Mouse (Mus musculus) midbrain, postnatal 0 days (tissue): Measurements from ENCODE around the gene Gm6096. TPM values are rescaled to one million over a fixed set of nuclear protein-coding genes. Genes with fewer than 3 reads are reported as not detected.

Source experiments
- ATAC-seq: fragments of 200-750 bp; cut with Nextera tagmentation; 2 replicates; pipeline ENCODE4 v1.8.0; 2017; ENCODE audit warnings: moderate number of reproducible peaks, mild to moderate bottlenecking, moderate TSS enrichment, moderate library complexity; ENCODE audit not compliant: low FRiP score
- DNase-seq: peaks from one replicate; pipeline ENCODE4 v3.0.0-alpha.2; 2015; ENCODE audit warnings: low spot score
- H3K27ac ChIP-seq: fragments of 300-500 bp; sonication (generic); 2 replicates; pipeline ENCODE4 v1.5.1; 2014; ENCODE audit warnings: low read depth, mild to moderate bottlenecking, low read length, mixed read lengths
- H3K27me3 ChIP-seq: fragments of 300-500 bp; sonication (generic); 2 replicates; pipeline ENCODE4 v1.6.1; 2014; ENCODE audit warnings: low read length, control low read depth, mixed read lengths; ENCODE audit not compliant: insufficient read depth
- H3K36me3 ChIP-seq: fragments of 300-500 bp; sonication (generic); 2 replicates; pipeline ENCODE4 v1.6.1; 2014; ENCODE audit warnings: low read length, control low read depth, mixed read lengths; ENCODE audit not compliant: insufficient read depth
- H3K4me1 ChIP-seq: fragments of 300-500 bp; sonication (generic); 2 replicates; pipeline ENCODE4 v1.6.1; 2014; ENCODE audit warnings: mild to moderate bottlenecking, control low read depth, antibody characterized with exemption, low read length, mixed read lengths; ENCODE audit not compliant: insufficient read depth
- H3K4me2 ChIP-seq: fragments of 300-500 bp; sonication (generic); 2 replicates; pipeline ENCODE4 v1.6.1; 2014; ENCODE audit warnings: low read depth, mild to moderate bottlenecking, low read length, mixed read lengths; ENCODE audit not compliant: poor library complexity, severe bottlenecking
- H3K4me3 ChIP-seq: fragments of 300-500 bp; sonication (generic); 2 replicates; pipeline ENCODE4 v1.5.1; 2014; ENCODE audit warnings: low read depth, mild to moderate bottlenecking, low read length, moderate library complexity
- H3K9ac ChIP-seq: fragments of 300-500 bp; sonication (generic); replicated peaks from 2 replicates; pipeline ENCODE4 v1.6.1; 2014; ENCODE audit warnings: mild to moderate bottlenecking, low read length, moderate library complexity, mixed read lengths; ENCODE audit not compliant: poor library complexity, severe bottlenecking
- H3K9me3 ChIP-seq: fragments of 300-500 bp; sonication (generic); 2 replicates; pipeline ENCODE4 v1.6.1; 2016; ENCODE audit warnings: low read length, control low read depth
- CTCF ChIP-seq: IDR thresholded peaks from 2 replicates; pipeline ENCODE4 v1.5.1; 2016; ENCODE audit warnings: antibody characterized with exemption, mild to moderate bottlenecking
- WGBS: fragments of 180-500 bp; shearing (Covaris S2); extraction: QIAGEN DNeasy Blood & Tissue Kit; methylation state at CpG from one replicate; pipeline ENCODE4 v1.1.7; 2014; 5-methylcytosine and 5-hydroxymethylcytosine counted together
- polyA plus RNA-seq: library from polyadenylated mRNA; unstranded; fragments of >200 nt; fragmentation: Nextera tagmentation; extraction: Ambion mirVana; gene quantifications from 2 replicates; pipeline ENCODE4 v1.2.1, GENCODE M21; 2015
- total RNA-seq: library from RNA; depleted of rRNA; stranded (reverse); fragments of >200 nt; gene quantifications from 2 replicates; pipeline ENCODE4 v1.2.3, GENCODE M21; 2014

Gm6096 gene
- total and polyA plus RNA-seq, 2 experiments from 2014 or later, result not detected

GRCm38 (mm10) chr7:34258407-34258806 lies 7.6 kb downstream of the Gm6096 start:
- Histone ChIP-seq H3K27ac (no peak overlapping the region), H3K9me3 (no peaks in the 10 kb centered on the region), H3K36me3 (peaks cover 40% of the 10 kb centered on the region), H3K9ac (no peak overlapping the region), H3K27me3 (no peaks in the 10 kb centered on the region), H3K4me2 (no peak overlapping the region), H3K4me3 (no peak overlapping the region), H3K4me1 (no peaks in the 10 kb centered on the region)
- TF ChIP-seq CTCF, result no peak
- DNase-seq (no peak), ATAC-seq (no peak)
- WGBS, result 94% methylated on average over 1 of the region's 1 CpGs

GRCm38 (mm10) chr7:34263437-34263836 lies 12.6 kb downstream of the Gm6096 start:
- DNase-seq, result no peak
- Histone ChIP-seq H3K36me3 (peaks cover 9% of the 10 kb centered on the region; the same call in 1 of the 2 replicates), H3K4me3 (no peak overlapping the region), H3K4me2 (no peak overlapping the region), H3K9me3 (no peaks in the 10 kb centered on the region), H3K9ac (no peak overlapping the region), H3K27ac (no peak overlapping the region), H3K27me3 (no peaks in the 10 kb centered on the region), H3K4me1 (no peaks in the 10 kb centered on the region)
- no peak for TF ChIP-seq CTCF
- WGBS, result 93% methylated on average over 5 of the region's 5 CpGs
- ATAC-seq, result no peak

GRCm38 (mm10) chr7:34265876-34266346 lies 15.1 kb downstream of the Gm6096 start:
- Histone ChIP-seq H3K9me3 (no peaks in the 10 kb centered on the region), H3K4me3 (no peak overlapping the region), H3K27ac (no peak overlapping the region), H3K4me1 (no peaks in the 10 kb centered on the region), H3K27me3 (no peaks in the 10 kb centered on the region), H3K4me2 (no peak overlapping the region), H3K9ac (no peak overlapping the region), H3K36me3 (peaks cover 5% of the 10 kb centered on the region; the same call in 1 of the 2 replicates)
- TF ChIP-seq CTCF, result peak; percentile 70
- no peak for ATAC-seq
- DNase-seq, result peak; percentile 61
- WGBS, result 52% methylated on average over 5 of the region's 5 CpGs

- no peaks in the 10 kb centered on the region for H3K9me3 ChIP-seq
- no peak overlapping the region for H3K4me2 ChIP-seq
- H3K4me1 ChIP-seq, result no peaks in the 10 kb centered on the region
- H3K27ac ChIP-seq, result no peak overlapping the region
- TF ChIP-seq CTCF, result no peak
- ATAC-seq (no peak), DNase-seq (no peak)
- no peak overlapping the region for H3K9ac ChIP-seq
- no peaks in the 10 kb centered on the region for H3K27me3 ChIP-seq
- no peak overlapping the region for H3K4me3 ChIP-seq
- H3K36me3 ChIP-seq, result peaks cover 5% of the 10 kb centered on the region; the same call in 1 of the 2 replicates
Observed at GRCm38 (mm10) chr7:34266421-34266820, 15.6 kb downstream of the Gm6096 start.

- Histone ChIP-seq H3K27me3 (no peaks in the 10 kb centered on the region), H3K36me3 (no peaks in the 10 kb centered on the region), H3K4me1 (no peaks in the 10 kb centered on the region), H3K9me3 (no peaks in the 10 kb centered on the region), H3K4me2 (no peak overlapping the region), H3K27ac (no peak overlapping the region), H3K4me3 (no peak overlapping the region), H3K9ac (no peak overlapping the region)
- 92% methylated on average over 1 of the region's 1 CpGs for WGBS
- no peak for ATAC-seq
- no peak for DNase-seq
- TF ChIP-seq CTCF, result no peak
Observed at GRCm38 (mm10) chr7:34268463-34268862, 17.6 kb downstream of the Gm6096 start.

- TF ChIP-seq CTCF, result no peak
- WGBS, result 83% methylated on average over 4 of the region's 4 CpGs
- no peak overlapping the region for H3K9ac ChIP-seq
- no peak overlapping the region for H3K4me2 ChIP-seq
- no peaks in the 10 kb centered on the region for H3K27me3 ChIP-seq
- H3K36me3 ChIP-seq, result no peaks in the 10 kb centered on the region
- no peak overlapping the region for H3K27ac ChIP-seq
- DNase-seq, result no peak
- no peak for ATAC-seq
- H3K4me1 ChIP-seq, result no peaks in the 10 kb centered on the region
- H3K9me3 ChIP-seq, result no peaks in the 10 kb centered on the region
- H3K4me3 ChIP-seq, result no peak overlapping the region
Observed at GRCm38 (mm10) chr7:34272465-34272864, 21.6 kb downstream of the Gm6096 start.
